Mouse (Mus musculus) lung, adult 2 months (tissue): ENCODE data around the gene Chd6.

ENCODE experiments used
- CTCF ChIP-seq: fragments of 200-500 bp; IDR thresholded peaks from 2 replicates; pipeline ENCODE4 v1.5.1; 2011; ENCODE audit warnings: mild to moderate bottlenecking, low read length, control low read depth; ENCODE audit not compliant: insufficient read depth
- POLR2A ChIP-seq: fragments of 200-500 bp; IDR thresholded peaks from 2 replicates; pipeline ENCODE4 v1.6.1; 2011; ENCODE audit warnings: low read depth, mild to moderate bottlenecking, control low read depth, low read length, borderline replicate concordance; ENCODE audit errors: extremely low read depth

GRCm38 (mm10) chr2:161147656-161148427, 39.0 kb upstream of the Chd6 start:
- no peak for TF ChIP-seq POLR2A
- no peak for TF ChIP-seq CTCF
